In genomic region chr1:54896109-54897085, GRCm38 (mm10) we compare ENCODE assay signal across 9 mouse cellular contexts. TPM values are rescaled to one million over a fixed set of nuclear protein-coding genes. Genes with fewer than 3 reads are reported as not detected.
A peak's percentile ranks its signal among the peaks of the same experiment; 100 is the strongest.
DNase-seq lines count a peak whose midpoint lies in the region; TF ChIP-seq lines count a peak whose summit lies in the region.
"Had no signal": no experiment of that assay in that cellular context is flagged by ENCODE, and none has a peak within 500 bp of the region (broad histone marks: within the 10 kb centered on the region; RNA-seq: fewer than 3 reads in every experiment).

No protein-coding gene starts in this region.

- peak; percentile 22 for DNase-seq in gastrocnemius, adult 2 months
- DNase-seq in gastrocnemius, adult 8-10 months (ENCODE audit: low spot score in 2 of 2): no peak
- peak; percentile 53 to 60 for DNase-seq in spleen, postnatal 36 days (ENCODE audit: low spot score in 2 of 2)
- no peak for DNase-seq in spleen, postnatal 14 days (ENCODE audit: low spot score in 2 of 2)
- DNase-seq in left cerebral cortex, adult 9 months (ENCODE audit: low spot score in 2 of 2): peak; percentile 20 to 80
- DNase-seq in right cerebral cortex, adult 18-20 months: peak; percentile 83
- DNase-seq in testis, postnatal 10 days (ENCODE audit: low spot score): no peak
- DNase-seq in urinary bladder, postnatal 10 days (ENCODE audit: low spot score): no peak

- H3K4me3 ChIP-seq in gastrocnemius, adult 2 months: no peak overlapping the region
- H3K4me3 ChIP-seq: embryonic facial prominence, embryonic 15.5 days had no signal

- peak overlapping the region; percentile 53; the same call in 1 of the 2 replicates for H3K27ac ChIP-seq in gastrocnemius, adult 2 months
- H3K27ac ChIP-seq: embryonic facial prominence, embryonic 15.5 days had no signal

- intact Hi-C loops in gastrocnemius, adult 2 months (cut with DNase I): no loop called here

- TF ChIP-seq CTCF in gastrocnemius, adult 2 months (IDR thresholded peaks at IDR 0.05): no peak

RNA-seq across cellular contexts. Expression of gene Ankrd44, which starts 29.8 kb away (rescaled TPM):
- total RNA-seq in gastrocnemius, adult 2 months (2021): 1 to 10 TPM; 7.5 to 9.6 TPM
- 1 to 10 TPM; 4.0 to 6.9 (median 5.7) TPM for total RNA-seq in gastrocnemius, adult 8-10 months (2022)

Comparison
In these comparisons a context has a peak if more than half of its experiments do, and no peak if none do; other contexts are left out.
1. DNase-seq: peak in gastrocnemius, adult 2 months (single experiment), spleen, postnatal 36 days (2 of 2), left cerebral cortex, adult 9 months (2 of 2) and right cerebral cortex, adult 18-20 months (single experiment); none in gastrocnemius, adult 8-10 months (0 of 2), spleen, postnatal 14 days (0 of 2), testis, postnatal 10 days (single experiment) and urinary bladder, postnatal 10 days (single experiment).